Mouse (Mus musculus) adrenal gland, postnatal 10 days (tissue): Measurements from ENCODE around the gene Trrap. TPM values are rescaled to one million over a fixed set of nuclear protein-coding genes. Genes with fewer than 3 reads are reported as not detected.
A peak's percentile ranks its signal among the peaks of the same experiment; 100 is the strongest.

Source experiments
- DNase-seq: peaks from one replicate; pipeline ENCODE4 v3.0.0; 2021; ENCODE audit warnings: mixed read lengths
- microRNA-seq: library from miRNA; unstranded; fragments of <30 nt; microRNA quantifications from one replicate; pipeline ENCODE4 v1.2.0, GENCODE M21; 2021
- total RNA-seq, 2 experiments: library from RNA; stranded (reverse); gene quantifications; 2 replicates each; pipeline ENCODE4 v1.2.3; 2021

Gene Trrap
- total RNA-seq, 2 experiments from 2014 or later, result 77.5 to 114 TPM

DNA sequence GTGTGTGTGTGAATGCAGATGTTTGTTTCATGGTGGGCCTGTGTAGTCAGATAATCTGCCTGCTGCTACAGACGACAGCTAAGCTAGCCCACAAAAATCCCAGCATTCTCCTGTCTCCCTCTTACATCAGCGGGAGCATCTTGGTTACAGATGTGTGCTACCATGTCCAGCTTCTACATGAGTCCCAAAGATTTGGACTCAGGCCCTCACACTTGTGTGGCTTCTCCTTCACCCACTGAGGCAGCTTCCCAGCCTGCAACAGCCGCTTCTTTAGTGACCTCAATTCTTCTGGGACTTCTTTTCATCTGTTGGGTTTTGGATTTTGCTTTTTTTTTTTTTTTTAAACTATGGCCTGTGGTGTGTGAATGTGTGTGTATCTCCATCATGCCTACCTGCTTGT is 105.3 kb downstream of the Trrap start:
- DNase-seq, result no peak

DNA sequence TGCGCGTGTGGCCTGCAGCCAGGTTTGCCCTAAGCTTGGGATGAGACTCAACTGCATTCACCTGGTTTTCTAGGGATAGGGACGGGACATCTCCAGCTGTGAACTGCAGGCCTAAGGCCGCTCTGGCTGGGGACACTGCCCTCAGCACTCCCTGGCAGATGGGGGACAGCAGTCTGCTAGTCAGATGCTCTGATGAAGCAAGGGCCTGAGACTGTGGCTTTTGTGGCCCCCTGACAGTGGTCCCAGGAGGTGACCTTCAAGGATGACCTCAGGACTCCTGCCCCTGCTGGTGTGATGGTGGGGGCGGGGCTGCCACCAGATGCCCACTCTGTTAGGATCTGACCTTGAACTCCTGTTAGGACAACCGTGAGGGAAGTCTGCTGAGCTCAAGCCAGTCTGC is 107.7 kb downstream of the Trrap start:
- no peak for DNase-seq

GRCm38 (mm10) chr5:144875892-144876291 is 108.4 kb downstream of the Trrap start:
- DNase-seq, result peak; percentile 86

GRCm38 (mm10) chr5:144877021-144877420 is 109.5 kb downstream of the Trrap start:
- DNase-seq, result no peak

GRCm38 (mm10) chr5:144881670-144882399 is 114.3 kb downstream of the Trrap start:
- DNase-seq, result no peak

GRCm38 (mm10) chr5:144884629-144885217 is 117.2 kb downstream of the Trrap start:
- no peak for DNase-seq

DNA sequence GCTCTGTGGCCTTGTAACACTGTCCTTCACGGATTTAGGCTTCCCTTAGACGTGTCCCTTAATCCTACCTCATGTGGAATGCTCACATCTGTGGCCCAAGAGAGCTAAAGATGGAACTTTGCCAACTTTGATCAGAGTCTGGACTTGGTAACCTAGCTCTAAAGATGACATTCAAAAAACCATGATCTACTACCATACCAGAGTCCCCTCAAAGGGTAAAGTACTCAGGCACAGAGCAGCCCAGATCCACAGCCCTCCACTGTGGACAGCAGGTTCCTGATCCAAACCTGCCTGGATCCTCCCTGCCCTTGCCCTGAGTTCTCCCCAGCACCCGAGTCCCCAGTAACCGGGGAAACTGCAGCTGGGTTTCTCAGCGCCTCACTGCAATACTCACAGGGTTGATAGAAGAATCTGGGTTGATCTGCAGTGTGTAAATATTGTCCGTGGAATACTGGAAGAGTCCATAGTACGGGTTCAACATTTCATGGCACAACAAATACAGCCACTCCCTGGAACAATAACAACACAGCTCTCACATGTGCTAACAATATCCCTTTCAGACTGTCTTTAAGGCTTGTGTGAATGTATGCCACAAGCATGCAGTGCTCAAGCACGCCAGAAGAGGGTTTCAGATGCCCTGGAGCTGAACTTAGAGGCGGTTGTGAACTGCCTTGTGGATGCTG is 118.6 kb downstream of the Trrap start:
- DNase-seq, result no peak

GRCm38 (mm10) chr5:144891276-144891675 is 123.7 kb downstream of the Trrap start:
- no peak for DNase-seq

DNA sequence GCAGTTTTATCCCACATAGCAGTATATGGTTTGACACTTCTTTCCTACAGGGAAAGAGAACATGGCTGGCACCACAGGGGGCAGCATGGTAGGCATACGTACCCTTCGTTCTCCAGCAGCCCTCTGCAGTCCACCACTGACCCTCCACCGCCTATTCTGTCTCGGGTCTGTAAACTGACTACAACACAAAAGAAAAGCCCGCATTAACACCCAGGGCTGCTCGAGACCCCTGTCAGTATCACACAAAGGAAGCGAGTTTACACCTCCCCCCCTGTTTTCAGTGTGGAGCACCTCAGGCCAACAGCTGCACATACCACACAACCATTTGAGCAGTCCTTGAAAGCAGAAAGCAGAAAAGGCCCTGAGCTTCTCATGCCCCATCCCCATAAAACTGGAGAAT is 130.3 kb downstream of the Trrap start:
- no peak for DNase-seq

DNA sequence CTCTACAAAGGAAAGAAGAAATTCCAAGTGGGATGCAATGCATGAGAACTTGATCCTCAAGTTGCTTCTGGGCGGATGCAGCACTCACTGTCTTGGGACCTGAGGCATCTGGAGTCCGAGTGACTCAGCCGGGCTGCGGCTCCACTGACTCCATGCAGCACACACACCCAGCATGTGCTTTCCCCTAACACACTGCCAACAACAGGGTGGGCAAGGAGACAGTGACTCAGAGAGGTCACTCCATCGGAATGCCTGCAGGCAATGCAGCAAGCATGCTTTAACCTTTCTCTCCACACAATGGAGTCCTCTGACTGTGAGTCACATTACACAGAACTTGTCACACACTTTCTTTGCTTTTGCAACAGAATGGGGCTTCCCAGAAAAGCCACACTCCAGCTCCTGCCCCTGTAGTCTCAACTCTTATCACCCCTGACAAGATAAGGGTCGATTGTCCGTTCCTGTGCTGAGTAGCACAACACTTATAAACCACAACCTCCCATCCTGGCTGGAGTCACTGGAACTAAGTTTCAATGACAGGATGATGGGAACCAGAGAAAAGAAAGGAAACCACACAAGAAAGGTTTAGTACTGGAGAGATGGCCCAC is 131.0 kb downstream of the Trrap start:
- DNase-seq, result no peak

GRCm38 (mm10) chr5:144901035-144901434 is 133.5 kb downstream of the Trrap start:
- no peak for DNase-seq

DNA sequence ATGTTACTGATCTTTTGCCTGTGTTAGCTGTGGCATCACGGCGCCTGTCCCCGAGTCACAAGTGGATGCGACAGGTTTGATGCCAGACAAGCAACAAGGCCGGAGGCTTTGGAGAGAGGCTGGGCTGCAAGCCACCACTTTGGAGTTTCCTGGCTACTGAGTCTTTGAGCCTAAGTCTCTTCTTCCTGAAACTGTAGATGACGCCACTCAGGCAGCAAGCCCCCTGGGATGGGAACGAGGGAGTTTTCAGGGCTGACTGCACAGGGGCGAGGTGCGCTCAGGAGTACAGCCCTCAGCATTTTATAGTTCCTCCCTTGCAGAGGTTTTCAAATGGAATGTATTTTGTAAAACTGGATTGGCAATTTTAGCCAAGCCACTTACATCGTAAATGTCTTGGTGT is 134.3 kb downstream of the Trrap start:
- no peak for DNase-seq

DNA sequence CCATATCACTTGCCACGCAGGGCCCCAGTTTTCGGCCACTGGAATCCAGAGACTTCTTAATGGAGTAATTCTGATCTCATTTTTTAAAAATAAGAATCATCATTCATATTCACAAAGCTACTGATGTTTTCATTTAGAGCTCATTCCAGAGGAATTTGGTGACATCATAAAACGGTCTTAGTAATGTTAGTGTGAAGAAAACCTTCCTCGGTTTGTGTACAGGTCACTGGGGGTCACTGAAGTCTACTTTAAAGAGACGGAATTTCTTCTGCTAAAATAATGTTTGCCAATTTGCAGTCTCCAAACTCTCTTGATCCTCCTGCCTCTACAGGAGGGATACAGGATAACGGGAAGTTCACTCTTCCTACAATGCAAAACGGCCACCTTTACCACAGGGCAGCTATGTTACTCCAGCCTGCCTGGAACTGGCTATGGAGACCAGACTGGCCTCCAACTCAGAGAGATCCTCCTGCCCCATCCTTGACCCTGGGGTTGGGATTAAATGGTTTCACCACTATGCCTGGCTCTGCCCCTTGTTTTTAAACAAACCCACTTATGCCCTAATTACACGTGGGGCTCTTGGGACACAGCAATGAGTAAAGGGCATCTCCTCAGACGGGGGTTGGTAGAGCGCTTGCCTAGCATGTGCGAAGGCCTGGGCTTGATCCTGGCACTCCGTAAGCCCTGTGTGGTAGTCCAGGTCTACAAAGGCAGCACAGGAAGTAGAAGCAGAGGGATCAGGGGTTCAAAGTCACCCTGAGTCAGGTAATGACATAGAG is 137.0 kb downstream of the Trrap start:
- no peak for DNase-seq

DNA sequence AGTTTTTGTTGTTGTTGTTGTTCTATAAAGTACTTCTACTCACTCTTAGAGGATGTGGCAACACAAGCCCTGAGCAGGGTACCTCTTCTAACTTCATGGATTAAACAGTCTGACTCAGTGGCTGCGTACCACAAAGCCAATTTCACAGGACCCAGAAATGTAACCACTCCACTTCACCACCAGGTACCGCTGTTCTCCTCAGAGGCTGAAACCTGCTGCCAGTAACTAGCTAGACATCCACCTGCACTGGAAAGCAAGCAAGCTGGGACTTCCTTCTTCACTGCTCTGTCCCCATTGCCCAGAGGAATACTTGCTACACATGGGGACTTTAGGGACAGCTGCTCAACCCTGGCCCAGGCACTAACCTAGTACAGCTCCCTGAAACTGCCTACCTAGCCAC is 140.1 kb downstream of the Trrap start:
- no peak for DNase-seq

Small RNA genes lying within 50 kb of the gene (microRNA-seq; reads per million reads assigned to microRNA genes)
- gene Mir7039, result not detected

Other genes with a start within 250 kb of the Trrap start
- gene Nptx2, start 221.8 kb upstream of the Trrap start, total RNA-seq, result under 1 TPM; 0.79 to 0.87 TPM
- 10 to 100 TPM; 24.8 to 25.9 TPM for gene Tmem130, start 5.9 kb upstream of the Trrap start, total RNA-seq
- gene Smurf1, start 198.1 kb downstream of the Trrap start, total RNA-seq, result 10 to 100 TPM; 20.6 to 23.4 TPM